Mouse (Mus musculus) kidney, adult 11 months (tissue): ENCODE results near the gene Tmem214.

Experiments used
- DNase-seq: peaks from one replicate; pipeline ENCODE4 v3.0.0; 2022

The Tmem214 gene

GRCm38 (mm10) chr5:30867712-30868111 lies at the start of gene Tmem214:
TSS of gene Tmem214 (plus strand) at chr5:30868012.
- no peak for DNase-seq

DNA sequence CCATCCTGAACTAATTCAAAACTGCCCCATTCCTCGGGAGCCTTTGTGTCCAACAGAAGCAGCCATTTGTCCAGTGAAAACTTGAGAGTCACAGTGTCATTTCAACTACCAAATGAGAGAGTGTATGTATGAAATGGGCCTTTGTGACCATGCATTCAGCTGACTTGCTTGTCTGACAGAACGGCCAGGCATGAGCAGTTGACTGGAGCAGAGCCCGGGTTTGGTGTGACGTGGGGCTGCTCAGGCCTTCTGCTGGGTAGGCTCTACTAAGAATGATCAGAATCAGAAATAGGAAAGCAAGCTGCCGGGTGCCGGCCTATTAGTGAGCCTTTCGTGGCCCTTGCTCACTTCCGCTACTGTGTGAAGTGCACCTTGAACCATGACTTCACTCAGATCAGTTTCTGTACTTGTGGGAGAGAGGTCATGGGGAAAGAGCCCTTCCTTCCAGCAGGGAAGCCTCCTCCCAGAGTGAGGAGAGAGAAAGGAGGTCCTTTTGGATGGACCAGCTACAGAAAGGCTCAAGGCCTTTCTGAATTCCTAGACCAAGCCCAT lies 49.0 kb upstream of the Tmem214 start:
- peak; percentile 35 for DNase-seq

DNA sequence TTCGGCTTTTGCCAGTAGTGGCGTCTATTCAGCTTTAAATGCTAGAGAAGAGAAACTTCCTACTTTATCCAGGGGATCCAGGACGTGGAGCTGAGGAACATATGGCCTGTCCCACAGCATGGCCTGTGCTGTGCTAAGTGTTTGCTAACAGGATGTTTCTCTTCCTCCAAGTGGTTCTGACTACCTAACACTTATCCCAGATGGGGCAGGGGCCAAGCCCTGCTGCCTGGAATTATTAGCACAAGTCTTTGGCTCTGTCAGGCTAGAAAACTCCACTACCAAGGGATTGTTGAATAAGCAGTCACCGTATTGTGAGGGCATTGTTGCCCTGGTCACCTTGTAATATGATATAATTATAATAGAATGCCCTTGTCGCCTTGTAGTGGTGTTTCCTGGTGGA lies 45.1 kb upstream of the Tmem214 start:
- DNase-seq, result no peak

DNA sequence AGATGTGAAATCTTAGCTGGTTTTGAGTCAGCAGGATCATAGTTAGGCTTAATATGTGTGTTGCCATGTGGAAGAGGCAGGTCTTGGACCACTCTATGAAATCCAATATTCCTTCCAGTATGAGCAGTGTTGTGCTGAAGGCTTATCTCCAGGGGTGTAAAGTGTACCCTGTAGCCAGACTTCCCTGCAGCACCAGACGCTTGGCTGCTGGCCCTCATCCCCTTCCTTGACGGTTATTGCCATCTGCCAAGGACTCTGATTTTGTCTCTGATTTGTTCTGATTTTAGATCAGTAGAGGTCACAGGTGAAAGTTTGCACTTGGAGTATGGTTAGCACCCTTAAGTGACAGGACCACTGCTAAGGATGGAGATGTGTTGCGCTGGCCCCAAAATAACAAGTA lies 44.7 kb upstream of the Tmem214 start:
- DNase-seq, result no peak

DNA sequence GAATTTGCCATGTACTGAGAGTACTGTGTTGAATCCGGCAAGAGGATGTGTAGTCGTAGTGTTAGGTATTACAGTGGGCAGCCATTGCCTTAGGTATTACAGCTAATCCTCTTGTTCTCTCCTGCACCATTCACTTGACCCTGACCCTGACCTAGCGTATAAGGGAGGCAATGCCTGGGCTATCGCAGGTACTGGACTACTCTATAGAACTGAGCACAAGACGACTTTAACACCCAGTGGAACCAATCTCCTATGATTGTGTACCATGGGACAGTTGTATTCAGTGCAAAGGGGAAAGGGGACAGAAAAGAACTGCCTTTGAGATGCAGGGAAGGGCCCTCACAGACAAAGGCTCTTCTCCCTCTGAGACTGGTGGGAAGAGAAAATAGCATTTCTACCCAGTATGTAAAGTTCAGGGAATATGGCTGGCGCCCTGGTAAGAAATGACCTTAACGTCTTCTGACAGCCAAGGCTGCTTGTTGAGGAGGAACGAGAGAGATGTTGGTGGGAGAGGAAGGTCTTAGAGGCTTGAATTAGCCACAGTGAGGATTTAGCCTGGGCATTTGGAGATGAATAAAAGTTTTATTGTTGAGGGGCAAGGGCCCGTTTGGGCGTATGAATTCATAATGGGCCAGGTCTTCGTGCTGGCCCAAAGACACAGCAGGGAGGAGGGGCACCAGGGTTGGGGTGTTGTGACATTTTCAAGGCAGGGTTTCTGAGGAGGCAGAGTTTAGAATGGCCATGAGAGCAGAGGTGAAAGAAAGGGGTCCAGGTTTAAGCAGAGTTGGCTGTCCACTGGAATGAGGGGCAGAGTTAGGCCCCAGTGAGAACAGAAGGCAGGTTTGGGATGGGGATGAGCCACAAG lies 43.5 kb upstream of the Tmem214 start:
- no peak for DNase-seq

DNA sequence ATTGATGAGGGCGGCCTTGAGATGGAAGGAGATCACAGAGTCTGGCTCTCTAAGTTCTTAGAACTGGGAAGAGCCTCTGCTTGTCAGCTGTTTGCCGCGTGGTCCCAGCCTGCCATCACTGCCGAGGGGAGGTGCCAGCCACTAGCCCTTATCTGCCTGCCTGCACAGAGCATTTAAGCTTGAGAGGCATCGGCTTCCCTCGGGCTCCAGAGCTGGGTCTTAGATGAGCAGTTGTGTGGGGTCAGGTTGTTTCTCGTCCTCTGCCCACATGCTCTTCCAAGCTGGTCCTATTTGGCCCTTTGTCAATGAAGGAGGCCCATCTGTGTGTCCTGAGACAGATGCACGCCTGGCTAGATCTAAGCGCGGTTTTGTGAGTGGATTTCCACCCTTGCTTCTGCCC lies 42.6 kb upstream of the Tmem214 start:
- no peak for DNase-seq

DNA sequence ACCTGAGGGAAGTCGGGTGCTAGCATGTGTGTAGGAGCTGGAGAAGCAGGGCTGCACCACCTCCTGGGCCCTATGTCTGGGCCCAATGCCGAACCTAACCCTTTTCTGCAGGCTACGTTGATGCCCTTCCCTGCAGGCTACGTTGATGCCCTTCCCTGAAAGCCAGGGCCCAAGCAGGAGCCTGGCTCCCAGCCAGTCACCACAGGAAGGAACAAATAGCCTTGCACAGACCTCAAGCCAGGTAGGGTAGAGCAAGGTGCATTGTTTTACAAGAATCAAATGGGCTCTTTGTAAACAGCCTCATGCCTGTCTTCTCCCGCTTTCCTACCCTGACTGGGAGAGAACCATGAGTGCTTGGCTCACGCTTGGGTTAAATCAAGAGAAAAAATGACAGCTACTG lies 42.0 kb upstream of the Tmem214 start:
- DNase-seq, result no peak

- peak; percentile 53 for DNase-seq
These were observed 34.4 kb upstream of the Tmem214 start for GRCm38 (mm10) chr5:30833416-30833815.

GRCm38 (mm10) chr5:30839731-30840130 lies 28.1 kb upstream of the Tmem214 start:
- peak; percentile 22 for DNase-seq

- DNase-seq, result no peak
These were observed 25.9 kb upstream of the Tmem214 start for GRCm38 (mm10) chr5:30841896-30842295.

- peak; percentile 78 for DNase-seq
These were observed 17.8 kb upstream of the Tmem214 start for GRCm38 (mm10) chr5:30849891-30850555.

DNA sequence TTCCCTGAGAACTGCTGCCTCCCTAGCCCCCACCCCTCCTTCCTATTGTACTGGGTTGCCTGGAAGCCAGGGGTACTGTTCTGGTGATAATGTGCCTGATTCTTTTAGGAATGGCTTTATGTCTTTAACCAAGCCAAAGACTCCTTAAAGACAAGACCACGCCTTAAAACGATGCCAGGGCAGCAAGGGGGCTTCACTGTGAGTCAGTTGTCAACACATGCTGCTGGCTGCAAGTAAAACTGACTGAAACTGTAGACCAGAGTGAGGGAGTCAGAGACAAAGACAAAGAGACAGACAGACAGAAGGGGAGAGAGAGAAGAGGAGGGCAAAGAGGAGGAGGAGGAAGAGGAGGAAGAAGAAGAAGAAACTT lies 17.3 kb upstream of the Tmem214 start:
- no peak for DNase-seq

GRCm38 (mm10) chr5:30853522-30853921 lies 14.3 kb upstream of the Tmem214 start:
- no peak for DNase-seq

DNA sequence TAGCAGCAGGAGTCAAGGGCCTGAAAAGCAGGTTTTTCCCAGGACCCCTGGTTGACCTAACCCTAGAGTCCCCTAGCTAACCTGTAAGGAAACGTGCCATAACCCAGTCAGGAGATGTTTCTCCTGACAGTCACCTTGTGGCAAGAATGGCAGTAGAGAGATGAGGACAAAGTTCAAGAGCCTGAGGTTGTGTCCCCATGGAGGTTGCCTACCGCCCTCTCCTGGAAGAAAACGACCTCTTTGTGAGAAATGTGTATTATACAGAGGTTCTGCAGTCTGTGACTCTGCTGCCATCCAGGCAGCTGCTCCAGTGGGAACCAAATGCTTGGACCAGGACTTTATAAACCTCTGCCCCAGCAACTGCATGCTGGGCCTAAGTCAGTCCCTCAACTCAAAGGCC lies 12.1 kb upstream of the Tmem214 start:
- DNase-seq, result peak; percentile 53

DNA sequence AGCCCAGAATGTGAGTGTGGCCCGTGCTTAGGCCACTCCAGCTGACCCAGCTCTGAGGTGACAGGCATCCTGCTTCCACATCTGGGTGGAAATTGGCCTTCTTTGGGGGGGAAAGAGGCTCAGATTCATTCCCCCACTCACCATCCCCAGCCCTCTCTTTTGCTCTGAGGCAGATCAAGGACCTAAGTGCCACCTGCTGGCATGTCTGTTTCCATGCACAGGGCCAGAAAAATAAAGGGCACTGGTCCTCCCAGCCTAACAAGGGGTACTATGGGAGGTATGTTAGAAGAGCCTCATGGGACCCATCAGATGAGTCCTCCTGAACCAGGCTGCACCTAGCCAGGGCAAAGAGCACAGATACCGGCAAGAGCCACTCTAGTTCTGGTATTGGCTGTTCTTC lies 11.7 kb upstream of the Tmem214 start:
- DNase-seq, result no peak

- DNase-seq, result no peak
These were observed 4.0 kb upstream of the Tmem214 start for GRCm38 (mm10) chr5:30863852-30864251.

DNA sequence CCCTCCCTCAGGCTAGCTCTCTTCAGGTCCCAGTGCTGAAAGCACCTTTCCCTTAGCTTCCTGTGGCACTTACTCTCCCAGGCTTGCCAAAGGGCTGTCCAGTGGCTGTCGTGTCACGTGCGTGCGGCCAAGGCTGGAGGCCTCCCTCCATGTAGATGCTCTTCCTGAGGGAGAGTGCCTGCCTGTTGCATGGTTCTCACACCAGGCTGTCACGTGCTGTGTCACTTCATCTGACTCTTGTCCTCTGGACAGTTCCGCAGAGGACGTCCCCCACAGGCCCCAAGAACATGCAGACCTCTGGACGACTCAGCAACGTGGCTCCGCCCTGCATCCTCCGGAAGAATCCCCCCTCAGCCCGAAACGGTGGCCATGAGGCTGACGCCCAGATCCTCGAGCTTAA lies 3.5 kb upstream of the Tmem214 start:
- no peak for DNase-seq

- DNase-seq, result no peak
These were observed 941 bp upstream of the Tmem214 start for GRCm38 (mm10) chr5:30866871-30867270.

DNA sequence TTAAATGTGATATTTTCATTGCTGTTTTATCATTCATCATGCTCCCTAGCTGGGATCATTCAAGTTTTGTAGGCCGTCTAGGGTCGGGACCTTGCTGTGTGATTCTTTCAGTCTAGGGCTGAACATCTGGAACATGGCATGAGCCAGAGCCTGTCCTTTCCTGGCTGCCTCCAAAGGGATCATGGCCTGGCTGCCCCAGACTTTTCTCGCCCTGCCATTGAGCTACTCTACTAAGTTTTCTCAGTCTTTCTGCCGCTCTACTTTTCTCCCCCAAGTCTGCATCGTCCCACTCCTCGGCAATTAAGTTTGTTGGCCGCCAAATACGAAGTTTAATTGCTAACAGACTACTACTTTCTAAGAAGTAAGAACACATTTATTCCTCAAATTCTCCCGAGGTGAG lies 1.2 kb downstream of the Tmem214 start:
- peak; percentile 21 for DNase-seq

- peak; percentile 87 for DNase-seq
These were observed 1.8 kb downstream of the Tmem214 start for GRCm38 (mm10) chr5:30869405-30870130.

DNA sequence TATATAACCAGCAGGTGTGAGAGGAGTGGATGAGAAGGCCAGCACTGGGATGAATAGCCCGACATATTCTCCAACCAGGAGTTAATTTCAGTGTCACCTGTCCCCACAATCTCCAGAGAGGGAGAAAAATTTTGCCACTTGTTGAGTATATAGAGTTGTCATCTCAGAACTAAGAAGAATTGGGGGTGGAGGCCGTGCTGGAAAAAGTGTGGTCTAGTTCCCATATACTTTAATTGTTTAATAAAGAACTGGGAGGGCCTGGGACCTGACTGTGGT lies 2.3 kb downstream of the Tmem214 start:
- no peak for DNase-seq

DNA sequence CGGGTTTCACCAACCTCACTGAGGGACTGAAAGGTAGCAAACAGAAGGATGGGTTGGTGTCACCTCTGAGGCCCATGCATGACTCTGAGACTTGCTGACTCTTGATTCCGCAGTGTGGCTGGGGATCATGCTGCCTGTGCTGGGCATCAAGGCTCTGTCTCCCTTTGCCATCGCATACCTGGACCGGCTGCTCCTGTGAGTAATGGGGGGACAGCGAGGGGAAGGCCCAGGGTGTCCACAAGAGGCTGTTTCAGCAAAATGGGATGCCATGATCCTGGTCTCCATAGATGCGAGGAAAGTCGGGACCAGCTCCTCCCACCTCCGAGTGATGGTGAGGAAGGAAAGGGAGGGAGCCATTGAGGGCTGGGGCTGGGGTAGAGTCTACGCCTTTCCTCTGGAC lies 4.8 kb downstream of the Tmem214 start:
- no peak for DNase-seq

GRCm38 (mm10) chr5:30874365-30874764 lies 6.6 kb downstream of the Tmem214 start:
- DNase-seq, result no peak

- DNase-seq, result no peak
These were observed 10.8 kb downstream of the Tmem214 start for GRCm38 (mm10) chr5:30878616-30879015.
